8 mouse cellular contexts compared by ENCODE assay signal in genomic region chr11:116021328-116022220, GRCm38 (mm10). TPM values are rescaled to one million over a fixed set of nuclear protein-coding genes. Genes with fewer than 3 reads are reported as not detected.
DNase-seq lines count a peak whose midpoint lies in the region; ATAC-seq lines count a peak whose summit lies in the region.

No protein-coding gene starts in this region.

- no peaks in the 10 kb centered on the region for H3K9me3 ChIP-seq in heart, embryonic 12.5 days (replicated peaks)
- no peaks in the 10 kb centered on the region for H3K9me3 ChIP-seq in hindbrain, embryonic 10.5 days
- H3K9me3 ChIP-seq in midbrain, embryonic 12.5 days: no peaks in the 10 kb centered on the region

- no peak overlapping the region for H3K27ac ChIP-seq in heart, embryonic 12.5 days (ENCODE audit: poor library complexity, severe bottlenecking)
- no peak overlapping the region for H3K27ac ChIP-seq in hindbrain, embryonic 10.5 days
- no peak overlapping the region for H3K27ac ChIP-seq in midbrain, embryonic 12.5 days (replicated peaks)

- H3K4me2 ChIP-seq in heart, embryonic 12.5 days: no peak overlapping the region
- peak overlapping the region; percentile 59 for H3K4me2 ChIP-seq in midbrain, embryonic 12.5 days (replicated peaks)

- ATAC-seq in heart, embryonic 12.5 days (ENCODE audit: insufficient number of reproducible peaks, low FRiP score): no peak
- no peak for ATAC-seq in midbrain, embryonic 12.5 days (ENCODE audit: low FRiP score, low read depth)

- 0 out of 2 replicates have a peak overlapping the region, but pooled peaks have one; percentile 8 for H3K4me3 ChIP-seq in heart, embryonic 12.5 days
- peak overlapping the region; percentile 81 for H3K4me3 ChIP-seq in hindbrain, embryonic 10.5 days
- H3K4me3 ChIP-seq in midbrain, embryonic 12.5 days: 0 out of 2 replicates have a peak overlapping the region, but pooled peaks have one; percentile 3

- H3K36me3 ChIP-seq in heart, embryonic 12.5 days: peaks cover 18% of the 10 kb centered on the region
- peaks cover 25% of the 10 kb centered on the region for H3K36me3 ChIP-seq in hindbrain, embryonic 10.5 days
- 0 out of 2 replicates have a peak, but pooled peaks cover 10% of the 10 kb centered on the region for H3K36me3 ChIP-seq in midbrain, embryonic 12.5 days

- H3K9ac ChIP-seq in heart, embryonic 12.5 days: no peak overlapping the region
- H3K9ac ChIP-seq in midbrain, embryonic 12.5 days (replicated peaks): no peak overlapping the region

- no peaks in the 10 kb centered on the region for H3K4me1 ChIP-seq in heart, embryonic 12.5 days (replicated peaks)
- peaks cover 6% of the 10 kb centered on the region; the same call in 1 of the 2 replicates for H3K4me1 ChIP-seq in hindbrain, embryonic 10.5 days (replicated peaks)
- peaks cover 12% of the 10 kb centered on the region for H3K4me1 ChIP-seq in midbrain, embryonic 12.5 days

- WGBS in heart, embryonic 12.5 days: 74% methylated on average over 6 of the region's 6 CpGs
- WGBS in hindbrain, embryonic 10.5 days: 84% methylated on average over 6 of the region's 6 CpGs
- 84% methylated on average over 6 of the region's 6 CpGs for WGBS in midbrain, embryonic 12.5 days

- H3K27me3 ChIP-seq in heart, embryonic 12.5 days (replicated peaks): no peaks in the 10 kb centered on the region
- no peaks in the 10 kb centered on the region for H3K27me3 ChIP-seq in hindbrain, embryonic 10.5 days (ENCODE audit: insufficient read depth, poor library complexity, severe bottlenecking)
- H3K27me3 ChIP-seq in midbrain, embryonic 12.5 days: no peaks in the 10 kb centered on the region

- no peak for DNase-seq in heart, adult 8-10 months (ENCODE audit: low spot score)
- peak; percentile 37 for DNase-seq in ES-CJ7 (ENCODE audit: low read depth, low spot score)
- DNase-seq in hindbrain, embryonic 10.5 days (ENCODE audit: low spot score): no peak
- DNase-seq in thymus, postnatal 10 days (ENCODE audit: low spot score in 2 of 2): no peak
- DNase-seq in left cerebral cortex, postnatal 10 days (ENCODE audit: extremely low spot score in 1 of 2, low spot score in 2 of 2): no peak
- no peak for DNase-seq in ovary, adult 18-20 months (ENCODE audit: low spot score)

- intact Hi-C loops in left cerebral cortex, postnatal 10 days (cut with DNase I): no loop called here

RNA-seq across cellular contexts. Expression of gene H3f3b, which starts 6.2 kb away (rescaled TPM):
- polyA plus RNA-seq in heart, embryonic 12.5 days (2016; fragmentation: Nextera tagmentation; extraction: Ambion mirVana): 742 and 759 TPM in 2 replicates
- total RNA-seq in heart, adult 8-10 months (2022): 100 to 1,000 TPM in 3 of 4 experiments, 10 to 100 TPM in 1; 92.7 to 141 (median 123) TPM
- 1,623 and 1,834 TPM in 2 replicates for polyA plus RNA-seq in hindbrain, embryonic 10.5 days (2016; fragmentation: Nextera tagmentation; extraction: Ambion mirVana)
- 2,249 and 2,254 TPM in 2 replicates for polyA plus RNA-seq in midbrain, embryonic 12.5 days (2016; fragmentation: Nextera tagmentation; extraction: Ambion mirVana)
- 100 to 1,000 TPM; 320 to 336 TPM for total RNA-seq in left cerebral cortex, postnatal 10 days (2021)

RNA-seq across cellular contexts. Expression of gene Unk, which starts 8.5 kb away (rescaled TPM):
- polyA plus RNA-seq in heart, embryonic 12.5 days (2016; fragmentation: Nextera tagmentation; extraction: Ambion mirVana): 31.8 and 32.3 TPM in 2 replicates
- total RNA-seq in heart, adult 8-10 months (2022): 1 to 10 TPM; 7.2 to 9.4 (median 7.8) TPM
- 47.7 and 51.3 TPM in 2 replicates for polyA plus RNA-seq in hindbrain, embryonic 10.5 days (2016; fragmentation: Nextera tagmentation; extraction: Ambion mirVana)
- polyA plus RNA-seq in midbrain, embryonic 12.5 days (2016; fragmentation: Nextera tagmentation; extraction: Ambion mirVana): 50.3 and 51.5 TPM in 2 replicates
- 10 to 100 TPM; 24.8 to 25.8 TPM for total RNA-seq in left cerebral cortex, postnatal 10 days (2021)

RNA-seq across cellular contexts. Expression of gene Galk1, which starts 9.1 kb away (rescaled TPM):
- polyA plus RNA-seq in heart, embryonic 12.5 days (2016; fragmentation: Nextera tagmentation; extraction: Ambion mirVana): 151 and 152 TPM in 2 replicates
- 10 to 100 TPM; 12.5 to 16.0 (median 15.0) TPM for total RNA-seq in heart, adult 8-10 months (2022)
- polyA plus RNA-seq in hindbrain, embryonic 10.5 days (2016; fragmentation: Nextera tagmentation; extraction: Ambion mirVana): 184 and 204 TPM in 2 replicates
- 75.3 and 92.6 TPM in 2 replicates for polyA plus RNA-seq in midbrain, embryonic 12.5 days (2016; fragmentation: Nextera tagmentation; extraction: Ambion mirVana)
- 10 to 100 TPM; 25.6 to 28.1 TPM for total RNA-seq in left cerebral cortex, postnatal 10 days (2021)

RNA-seq across cellular contexts. Expression of gene Itgb4, which starts 47.1 kb away (rescaled TPM):
- 2.0 and 2.7 TPM in 2 replicates for polyA plus RNA-seq in heart, embryonic 12.5 days (2016; fragmentation: Nextera tagmentation; extraction: Ambion mirVana)
- total RNA-seq in heart, adult 8-10 months (2022): 1 to 10 TPM; 2.3 to 3.1 (median 3.0) TPM
- polyA plus RNA-seq in hindbrain, embryonic 10.5 days (2016; fragmentation: Nextera tagmentation; extraction: Ambion mirVana): 0.92 and 0.94 TPM in 2 replicates
- polyA plus RNA-seq in midbrain, embryonic 12.5 days (2016; fragmentation: Nextera tagmentation; extraction: Ambion mirVana): 0.59 and 1.3 TPM in 2 replicates
- 1 to 10 TPM; 4.7 to 4.8 TPM for total RNA-seq in left cerebral cortex, postnatal 10 days (2021)

RNA-seq across cellular contexts. Expression of gene Unc13d, which starts 56.2 kb away (rescaled TPM):
- polyA plus RNA-seq in heart, embryonic 12.5 days (2016; fragmentation: Nextera tagmentation; extraction: Ambion mirVana): 2.2 and 2.5 TPM in 2 replicates
- 1 to 10 TPM in 2 of 4 experiments, under 1 TPM in 2; 0.41 to 1.4 (median 0.83) TPM for total RNA-seq in heart, adult 8-10 months (2022)
- 3.1 and 4.5 TPM in 2 replicates for polyA plus RNA-seq in hindbrain, embryonic 10.5 days (2016; fragmentation: Nextera tagmentation; extraction: Ambion mirVana)
- 0.92 and 1.3 TPM in 2 replicates for polyA plus RNA-seq in midbrain, embryonic 12.5 days (2016; fragmentation: Nextera tagmentation; extraction: Ambion mirVana)
- total RNA-seq in left cerebral cortex, postnatal 10 days (2021): 1 to 10 TPM in 1 of 2 experiments, under 1 TPM in 1; 0.63 to 1.2 TPM

Comparison
In these comparisons a context has a peak if more than half of its experiments do, and no peak if none do; other contexts are left out.
1. H3K4me3 ChIP-seq: peak in every context shown above with its lines; median percentile 81 in hindbrain, embryonic 10.5 days; 8 in heart, embryonic 12.5 days; 3 in midbrain, embryonic 12.5 days.